Mouse (Mus musculus): ENCODE data around the gene Rpa1. TPM values are rescaled to one million over a fixed set of nuclear protein-coding genes. Genes with fewer than 3 reads are reported as not detected.

The Rpa1 gene
- total and polyA plus RNA-seq, 3 experiments: 105 to 317 (median 130) TPM

GRCm38 (mm10) chr11:75355475-75355874 lies 7.4 kb upstream of the Rpa1 start:
- DNase-seq (ENCODE audit: low spot score) (no peak), ATAC-seq (ENCODE audit: extremely low read depth, insufficient number of reproducible peaks, low FRiP score, poor library complexity, severe bottlenecking) (no peak)
- H3K27me3 ChIP-seq (ENCODE audit: insufficient read depth, low read length): no peaks in the 10 kb centered on the region
- no peak for TF ChIP-seq GATA2 (IDR thresholded peaks at IDR 0.05; ENCODE audit: borderline replicate concordance, low read depth, low read length)
- no peak for TF ChIP-seq CTCF (IDR thresholded peaks at IDR 0.05; ENCODE audit: low read depth, low read length)
- TF ChIP-seq POLR2AphosphoS5 (IDR thresholded peaks at IDR 0.05; ENCODE audit: insufficient replicate concordance, low read depth, low read length): no peak
- no peak overlapping the region for H3K4me3 ChIP-seq (ENCODE audit: low read depth, low read length)
- peaks cover 36% of the 10 kb centered on the region for H3K36me3 ChIP-seq (replicated peaks)
- H3K4me1 ChIP-seq (ENCODE audit: insufficient read depth, low read depth, low read length): peaks cover 6% of the 10 kb centered on the region
- no peaks in the 10 kb centered on the region for H3K9me3 ChIP-seq (replicated peaks)

GRCm38 (mm10) chr11:75351225-75351624 lies 3.1 kb upstream of the Rpa1 start:
- no peaks in the 10 kb centered on the region for H3K9me3 ChIP-seq (replicated peaks)
- ATAC-seq (ENCODE audit: extremely low read depth, insufficient number of reproducible peaks, low FRiP score, poor library complexity, severe bottlenecking) (no peak), DNase-seq (ENCODE audit: low spot score) (no peak)
- no peak overlapping the region for H3K4me3 ChIP-seq (ENCODE audit: low read depth, low read length)
- peaks cover 26% of the 10 kb centered on the region for H3K4me1 ChIP-seq (ENCODE audit: insufficient read depth, low read depth, low read length)
- peaks cover 33% of the 10 kb centered on the region for H3K36me3 ChIP-seq (replicated peaks)
- H3K27me3 ChIP-seq (ENCODE audit: insufficient read depth, low read length): no peaks in the 10 kb centered on the region
- TF ChIP-seq GATA1 (IDR thresholded peaks at IDR 0.05; ENCODE audit: borderline replicate concordance, low read length) (no peak), TAL1 (conservative IDR thresholded peaks at IDR 0.05; ENCODE audit: low read depth, low read length) (no peak), CTCF (IDR thresholded peaks at IDR 0.05; ENCODE audit: low read depth, low read length) (no peak)

- ATAC-seq (ENCODE audit: extremely low read depth, insufficient number of reproducible peaks, low FRiP score, poor library complexity, severe bottlenecking) (no peak), DNase-seq (ENCODE audit: low spot score) (no peak)
- TF ChIP-seq CTCF (IDR thresholded peaks at IDR 0.05; ENCODE audit: low read depth, low read length) (no peak), GATA1 (IDR thresholded peaks at IDR 0.05; ENCODE audit: borderline replicate concordance, low read length) (no peak), GATA2 (IDR thresholded peaks at IDR 0.05; ENCODE audit: borderline replicate concordance, low read depth, low read length) (no peak), POLR2AphosphoS5 (IDR thresholded peaks at IDR 0.05; ENCODE audit: insufficient replicate concordance, low read depth, low read length) (no peak), TAL1 (conservative IDR thresholded peaks at IDR 0.05; ENCODE audit: low read depth, low read length) (no peak)
- peaks cover 28% of the 10 kb centered on the region for H3K36me3 ChIP-seq (replicated peaks)
- no peaks in the 10 kb centered on the region for H3K27me3 ChIP-seq (ENCODE audit: insufficient read depth, low read length)
- no peaks in the 10 kb centered on the region for H3K9me3 ChIP-seq (replicated peaks)
- peak overlapping the region; percentile 86 for H3K4me3 ChIP-seq (ENCODE audit: low read depth, low read length)
- H3K4me1 ChIP-seq (ENCODE audit: insufficient read depth, low read depth, low read length): peaks cover 45% of the 10 kb centered on the region
Measured at GRCm38 (mm10) chr11:75348890-75349261, 752 bp upstream of the Rpa1 start.

- no peak for TF ChIP-seq CTCF (IDR thresholded peaks at IDR 0.05; ENCODE audit: low read depth, low read length)
- TF ChIP-seq GATA2 (IDR thresholded peaks at IDR 0.05; ENCODE audit: borderline replicate concordance, low read depth, low read length): no peak
- no peak for ATAC-seq (ENCODE audit: extremely low read depth, insufficient number of reproducible peaks, low FRiP score, poor library complexity, severe bottlenecking)
- H3K4me1 ChIP-seq (ENCODE audit: insufficient read depth, low read depth, low read length): peaks cover 55% of the 10 kb centered on the region
Measured at GRCm38 (mm10) chr11:75347596-75347995, 528 bp downstream of the Rpa1 start.

GRCm38 (mm10) chr11:75347188-75347585 lies 937 bp downstream of the Rpa1 start:
- peaks cover 55% of the 10 kb centered on the region for H3K4me1 ChIP-seq (ENCODE audit: insufficient read depth, low read depth, low read length)
- H3K9me3 ChIP-seq (replicated peaks): no peaks in the 10 kb centered on the region
- H3K27me3 ChIP-seq (ENCODE audit: insufficient read depth, low read length): no peaks in the 10 kb centered on the region
- no peak for DNase-seq (ENCODE audit: low spot score)
- TF ChIP-seq CTCF (IDR thresholded peaks at IDR 0.05; ENCODE audit: low read depth, low read length) (no peak), GATA2 (IDR thresholded peaks at IDR 0.05; ENCODE audit: borderline replicate concordance, low read depth, low read length) (no peak)
- ATAC-seq (ENCODE audit: extremely low read depth, insufficient number of reproducible peaks, low FRiP score, poor library complexity, severe bottlenecking): no peak
- H3K4me3 ChIP-seq (ENCODE audit: low read depth, low read length): peak overlapping the region; percentile 86
- H3K36me3 ChIP-seq (replicated peaks): peaks cover 34% of the 10 kb centered on the region

More at GRCm38 (mm10) chr11:75347596-75347995, 528 bp downstream of the Rpa1 start:
- H3K27me3 ChIP-seq (ENCODE audit: insufficient read depth, low read length): no peaks in the 10 kb centered on the region
- no peak for DNase-seq (ENCODE audit: low spot score)
- H3K4me3 ChIP-seq (ENCODE audit: low read depth, low read length): peak overlapping the region; percentile 86
- H3K9me3 ChIP-seq (replicated peaks): no peaks in the 10 kb centered on the region
- peaks cover 33% of the 10 kb centered on the region for H3K36me3 ChIP-seq (replicated peaks)

GRCm38 (mm10) chr11:75346556-75347187 lies 1.5 kb downstream of the Rpa1 start:
- H3K36me3 ChIP-seq (replicated peaks): peaks cover 35% of the 10 kb centered on the region
- peaks cover 55% of the 10 kb centered on the region for H3K4me1 ChIP-seq (ENCODE audit: insufficient read depth, low read depth, low read length)
- H3K27me3 ChIP-seq (ENCODE audit: insufficient read depth, low read length): no peaks in the 10 kb centered on the region
- no peak for TF ChIP-seq GATA1 (IDR thresholded peaks at IDR 0.05; ENCODE audit: borderline replicate concordance, low read length)
- no peak for TF ChIP-seq TAL1 (conservative IDR thresholded peaks at IDR 0.05; ENCODE audit: low read depth, low read length)
- no peak for TF ChIP-seq GATA2 (IDR thresholded peaks at IDR 0.05; ENCODE audit: borderline replicate concordance, low read depth, low read length)
- no peak for TF ChIP-seq CTCF (IDR thresholded peaks at IDR 0.05; ENCODE audit: low read depth, low read length)
- TF ChIP-seq POLR2AphosphoS5 (IDR thresholded peaks at IDR 0.05; ENCODE audit: insufficient replicate concordance, low read depth, low read length): no peak
- DNase-seq (ENCODE audit: low spot score): no peak
- H3K4me3 ChIP-seq (ENCODE audit: low read depth, low read length): peak overlapping the region; percentile 47; the same call in 1 of the 2 replicates
- H3K9me3 ChIP-seq (replicated peaks): no peaks in the 10 kb centered on the region
- no peak for ATAC-seq (ENCODE audit: extremely low read depth, insufficient number of reproducible peaks, low FRiP score, poor library complexity, severe bottlenecking)

- peaks cover 51% of the 10 kb centered on the region for H3K4me1 ChIP-seq (ENCODE audit: insufficient read depth, low read depth, low read length)
- H3K36me3 ChIP-seq (replicated peaks): peaks cover 50% of the 10 kb centered on the region
- no peak for TF ChIP-seq POLR2AphosphoS5 (IDR thresholded peaks at IDR 0.05; ENCODE audit: insufficient replicate concordance, low read depth, low read length)
- TF ChIP-seq GATA2 (IDR thresholded peaks at IDR 0.05; ENCODE audit: borderline replicate concordance, low read depth, low read length): no peak
- TF ChIP-seq GATA1 (IDR thresholded peaks at IDR 0.05; ENCODE audit: borderline replicate concordance, low read length): no peak
- no peak for TF ChIP-seq CTCF (IDR thresholded peaks at IDR 0.05; ENCODE audit: low read depth, low read length)
Measured at GRCm38 (mm10) chr11:75344716-75345115, 3.4 kb downstream of the Rpa1 start.

More at GRCm38 (mm10) chr11:75344716-75345115, 3.4 kb downstream of the Rpa1 start:
- Histone ChIP-seq H3K9me3 (replicated peaks) (no peaks in the 10 kb centered on the region), H3K27me3 (ENCODE audit: insufficient read depth, low read length) (no peaks in the 10 kb centered on the region), H3K4me3 (ENCODE audit: low read depth, low read length) (no peak overlapping the region; the same call in 1 of the 2 replicates)
- ATAC-seq (ENCODE audit: extremely low read depth, insufficient number of reproducible peaks, low FRiP score, poor library complexity, severe bottlenecking) (no peak), DNase-seq (ENCODE audit: low spot score) (no peak)
